Mouse (Mus musculus) cerebellum, postnatal 25 days (tissue): Measurements from ENCODE around the gene Tubgcp5.
"Not testable (repeated sequence)": the region's sequence is repeated elsewhere in the genome, so short reads cannot be mapped to it uniquely, and the experiment has no call there.

Experiments
- DNase-seq, 2 experiments: peaks; one replicate each; pipeline ENCODE4 v3.0.0; 2021; ENCODE audit warnings: mixed read lengths in 2 of 2

Tubgcp5 gene

GRCm38 (mm10) chr7:55793952-55794603 lies at the start of gene Tubgcp5:
Tubgcp5 (plus strand) TSS chr7:55794154.
- peak; percentile 97 to 98 for DNase-seq

GRCm38 (mm10) chr7:55744566-55745220 lies 49.3 kb upstream of the Tubgcp5 start:
- DNase-seq: peak; percentile 59 to 66

- DNase-seq: no peak
Observed at GRCm38 (mm10) chr7:55750841-55751240, 43.1 kb upstream of the Tubgcp5 start.

DNA sequence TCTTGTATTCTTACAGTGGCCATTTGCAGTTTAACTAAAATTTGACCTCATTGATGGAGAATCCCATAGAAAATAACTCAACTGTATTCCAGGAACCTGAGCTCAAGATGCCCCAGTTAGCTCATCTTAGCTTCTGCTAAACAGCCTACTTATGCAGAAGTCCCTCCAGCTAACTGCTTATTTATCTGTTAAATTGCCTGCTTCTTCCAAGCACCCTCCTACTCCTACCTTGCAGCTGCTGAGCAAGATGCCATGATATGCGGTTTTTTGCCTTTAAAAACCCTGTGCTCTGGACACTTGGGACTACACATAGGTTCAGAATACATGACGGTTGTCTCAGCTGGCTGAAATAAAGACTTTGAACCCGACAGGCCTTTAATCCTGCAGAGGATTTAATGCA lies 34.6 kb upstream of the Tubgcp5 start:
- no peak for DNase-seq

DNA sequence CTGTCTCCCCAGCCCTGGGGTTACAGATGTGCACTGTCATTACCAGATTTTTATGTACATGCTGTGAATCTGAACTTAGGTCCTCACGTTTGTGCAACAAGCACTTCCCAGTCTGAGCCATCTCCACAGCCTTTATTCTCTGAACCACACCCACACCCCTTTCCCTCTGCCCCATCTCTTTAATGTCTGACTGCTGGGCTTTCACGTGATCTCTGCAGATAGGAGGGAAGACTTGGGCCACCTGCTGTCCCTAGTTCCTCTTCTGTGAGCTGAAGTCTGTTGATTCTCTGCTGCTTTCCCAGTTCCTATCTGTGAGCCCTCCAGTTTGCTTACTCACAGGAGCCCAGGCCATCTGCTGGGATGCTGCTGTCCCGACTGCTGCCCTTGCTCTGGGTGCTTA lies 26.0 kb upstream of the Tubgcp5 start, which contains the start of gene Siglech:
Gene Siglech (plus strand): TSS at position 253 of the 400 bp plus-strand sequence.
- DNase-seq: no peak

- DNase-seq: no peak
Observed at GRCm38 (mm10) chr7:55780011-55780410, 13.9 kb upstream of the Tubgcp5 start.

- no peak for DNase-seq
Observed at GRCm38 (mm10) chr7:55782493-55782892, 11.5 kb upstream of the Tubgcp5 start.

DNA sequence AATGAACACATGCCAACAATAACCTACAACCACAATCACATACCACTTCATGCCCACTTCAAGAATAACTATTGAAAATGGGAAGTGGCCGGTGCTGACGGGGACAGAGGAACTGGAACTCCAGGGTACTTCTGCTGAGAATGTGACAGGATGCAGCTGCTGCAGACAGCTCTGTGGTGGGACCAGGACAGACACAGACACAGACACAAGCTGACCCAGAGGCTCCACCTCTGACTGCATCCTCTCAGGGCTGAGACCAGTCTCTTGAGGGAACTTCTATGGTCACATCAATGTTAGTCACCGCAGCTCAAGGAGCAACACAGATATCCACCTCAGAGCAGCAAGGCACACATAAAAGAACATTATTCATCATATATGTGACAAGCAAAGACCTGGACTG lies 9.4 kb upstream of the Tubgcp5 start:
- no peak for DNase-seq

GRCm38 (mm10) chr7:55790586-55790985 lies 3.4 kb upstream of the Tubgcp5 start:
- not testable (repeated sequence) for DNase-seq

DNA sequence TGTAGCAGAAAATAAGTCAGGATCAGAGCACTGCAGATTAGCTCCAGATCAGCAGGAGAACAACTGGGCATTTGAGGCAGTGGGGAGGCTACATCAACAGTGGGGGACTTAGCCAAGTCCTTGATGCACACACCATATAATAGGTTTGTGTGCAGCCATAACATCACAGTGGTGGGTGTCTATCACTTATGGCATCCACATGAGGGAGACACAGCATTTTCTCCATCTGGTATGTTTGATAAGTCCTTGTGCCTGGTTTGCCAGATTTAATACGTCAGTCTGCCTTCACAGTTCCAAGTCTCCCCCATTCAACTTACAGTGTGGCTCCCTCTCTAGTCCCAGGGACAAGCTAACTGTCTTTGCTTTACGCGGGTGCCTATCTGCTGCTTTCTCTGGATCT lies 1.7 kb upstream of the Tubgcp5 start:
- no peak for DNase-seq

DNA sequence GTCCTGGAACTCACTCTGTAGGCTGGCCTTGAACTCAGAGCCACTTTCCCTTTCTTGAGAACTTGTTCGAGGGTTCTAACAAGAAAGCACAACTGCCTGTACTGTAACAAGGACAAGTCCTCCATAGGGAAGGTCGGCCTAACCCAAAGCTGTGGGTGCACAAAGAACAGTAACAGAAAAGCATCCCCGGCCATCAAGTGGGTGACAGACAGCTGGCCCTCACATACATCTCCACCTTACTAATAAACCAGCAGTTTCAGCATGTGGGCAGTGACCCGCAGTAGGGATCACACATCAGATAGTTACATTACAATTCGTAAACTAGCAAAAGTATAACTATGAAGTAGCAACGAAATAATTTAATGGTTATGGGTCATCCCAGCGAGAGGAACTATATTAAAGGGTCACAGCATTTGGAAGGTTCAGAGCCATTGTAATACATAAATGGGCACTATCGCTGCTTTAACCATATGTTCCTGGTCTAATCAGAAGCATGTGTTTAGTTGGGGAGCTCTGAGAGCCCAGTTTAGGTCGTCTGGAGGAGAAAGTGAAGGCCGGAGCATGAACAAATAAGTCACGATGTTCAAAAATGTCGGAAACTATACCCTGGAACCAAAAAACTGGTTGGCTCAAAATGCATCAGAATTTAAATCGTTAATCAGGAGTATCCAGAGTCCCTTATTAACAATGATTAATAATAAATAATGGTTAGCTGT lies 560 bp upstream of the Tubgcp5 start:
- DNase-seq: peak in 1 of 2 experiments; percentile 10

DNA sequence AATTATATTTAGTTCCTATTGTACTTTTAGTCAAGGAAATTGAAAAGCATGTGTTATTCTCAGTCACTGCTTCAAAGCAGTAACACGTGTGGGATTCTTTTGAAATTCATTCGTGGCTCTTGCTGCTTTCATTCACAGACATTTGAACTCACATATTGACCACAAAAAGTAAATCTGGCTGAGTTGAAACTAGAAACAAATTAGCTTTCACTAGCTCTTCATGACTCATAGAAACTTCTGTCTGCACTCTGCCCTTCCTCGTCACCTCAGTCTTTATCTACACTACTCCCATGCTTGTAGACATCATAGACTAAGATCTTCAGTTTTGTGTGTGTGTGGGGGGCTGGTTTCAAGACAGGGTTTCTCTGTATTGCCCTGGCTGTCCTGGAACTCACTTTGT lies 6.0 kb downstream of the Tubgcp5 start:
- DNase-seq: no peak

DNA sequence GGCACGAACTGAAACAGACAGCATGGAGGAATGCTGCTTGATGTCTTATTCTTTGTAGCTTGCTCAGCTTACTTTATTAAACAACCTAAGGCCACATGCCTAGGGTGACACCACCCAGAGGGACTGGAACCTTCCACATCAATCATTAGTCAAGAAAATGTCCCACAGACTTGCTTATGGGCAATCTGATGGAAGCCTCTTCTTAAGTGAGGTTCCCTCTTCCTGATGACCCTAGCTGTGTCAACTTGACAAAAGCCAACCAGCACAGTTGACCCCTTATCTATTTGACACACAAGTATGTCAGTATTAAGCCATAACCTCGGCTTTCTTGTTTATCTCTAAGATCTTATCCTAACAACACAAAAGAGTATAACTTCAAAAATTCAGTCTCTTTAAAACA lies 16.0 kb downstream of the Tubgcp5 start:
- DNase-seq: no peak

DNA sequence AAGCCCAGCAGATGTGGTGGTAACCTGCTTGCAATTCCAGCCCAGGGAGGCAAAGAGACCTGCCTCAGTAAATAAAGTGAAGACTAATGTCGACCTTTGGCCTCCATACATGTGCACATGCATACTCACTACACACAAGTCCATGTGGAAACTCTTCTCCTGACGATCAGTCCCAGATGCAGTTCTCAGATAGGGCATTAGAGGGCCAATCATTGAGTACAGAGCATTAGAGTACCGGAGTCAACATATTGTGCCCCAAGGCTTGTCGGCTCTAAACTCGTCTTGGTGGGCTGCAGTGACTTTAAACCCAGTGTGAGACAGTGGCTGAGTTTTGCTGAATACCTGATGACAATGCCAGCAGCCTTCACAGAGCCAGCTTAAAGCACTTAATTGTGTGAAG lies 30.5 kb downstream of the Tubgcp5 start:
- no peak for DNase-seq

- no peak for DNase-seq
Observed at GRCm38 (mm10) chr7:55827551-55827950, 33.6 kb downstream of the Tubgcp5 start.

- DNase-seq: no peak
Observed at GRCm38 (mm10) chr7:55836877-55837276, 42.9 kb downstream of the Tubgcp5 start.

DNA sequence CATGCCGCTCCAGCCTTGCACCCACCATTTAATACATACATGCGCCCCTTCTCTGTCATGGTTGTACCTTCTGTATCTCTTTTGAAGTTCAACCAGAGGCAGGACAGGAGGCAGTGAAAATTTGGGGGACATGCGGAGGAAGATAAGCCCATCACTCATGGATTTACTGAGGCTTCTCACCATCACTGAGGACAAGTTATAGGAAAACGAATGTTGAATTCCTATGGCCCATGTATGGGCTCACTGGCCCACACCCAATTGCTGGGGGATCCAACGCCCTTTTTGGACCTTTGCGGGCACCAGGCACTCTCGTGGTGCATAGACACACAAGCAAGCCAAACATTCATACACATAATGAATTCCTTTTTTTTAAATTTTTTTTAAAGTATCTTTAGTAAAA lies 47.5 kb downstream of the Tubgcp5 start, which contains the start of gene Cyfip1:
Gene Cyfip1 (plus strand): TSS at position 301 of the 400 bp plus-strand sequence.
- peak in 1 of 2 experiments; percentile 27 for DNase-seq

GRCm38 (mm10) chr7:55841977-55842503 lies 48.1 kb downstream of the Tubgcp5 start:
- DNase-seq: peak; percentile 89 to 93

GRCm38 (mm10) chr7:55842504-55843152 lies 48.7 kb downstream of the Tubgcp5 start:
- peak in 1 of 2 experiments; percentile 35 for DNase-seq

GRCm38 (mm10) chr7:55846606-55847312 lies 52.8 kb downstream of the Tubgcp5 start:
- no peak for DNase-seq

GRCm38 (mm10) chr7:55849948-55850571 lies 56.1 kb downstream of the Tubgcp5 start:
- DNase-seq: no peak

DNA sequence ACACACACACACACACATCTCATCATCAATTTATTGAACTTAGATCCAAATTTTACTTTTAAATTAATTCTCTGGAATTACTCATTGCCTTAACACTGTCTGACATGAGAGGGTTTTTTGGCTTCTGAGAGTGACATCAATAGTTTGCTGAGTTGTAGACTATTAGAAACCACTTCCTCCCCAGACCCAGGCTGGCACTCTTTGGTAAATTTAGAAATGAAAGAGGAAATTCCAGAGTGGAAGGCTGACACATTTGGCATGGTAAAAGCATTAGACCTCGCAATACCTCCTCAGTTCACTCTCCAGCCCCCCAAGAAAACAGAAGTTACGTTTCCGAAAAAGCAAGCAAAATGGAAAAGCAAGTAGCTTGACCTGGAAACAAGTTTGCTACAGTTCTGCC lies 58.8 kb downstream of the Tubgcp5 start:
- no peak for DNase-seq
